Mouse (Mus musculus): ENCODE measurements around the gene Nxn. TPM values are rescaled to one million over a fixed set of nuclear protein-coding genes. Genes with fewer than 3 reads are reported as not detected.

Nxn gene
- polyA plus RNA-seq, 2 experiments: 1.9 to 2.1 TPM

- H3K4me3 ChIP-seq (ENCODE audit: insufficient read depth in 1 of 2, low read depth in 2 of 2, low read length in 2 of 2): no peak overlapping the region
- no peak for DNase-seq (ENCODE audit: low read depth in 3 of 3, low spot score in 3 of 3)
- H3K9ac ChIP-seq (replicated peaks): no peak overlapping the region
- H3K36me3 ChIP-seq (replicated peaks; ENCODE audit: control insufficient read depth, insufficient read depth, low read depth): no peaks in the 10 kb centered on the region
- 60% methylated on average over 5 of the region's 5 CpGs for WGBS (ENCODE audit: insufficient replicate concordance)
- ATAC-seq (ENCODE audit: insufficient read depth): no peak
- TF ChIP-seq EP300 (IDR thresholded peaks at IDR 0.05; ENCODE audit: low read depth): no peak
- H3K27me3 ChIP-seq (ENCODE audit: control insufficient read depth, insufficient read depth, low read length): no peaks in the 10 kb centered on the region
- H3K27ac ChIP-seq: no peak overlapping the region
- H3K4me2 ChIP-seq (ENCODE audit: low read depth): no peak overlapping the region
- H3K9me3 ChIP-seq (ENCODE audit: control insufficient read depth, low read length): no peaks in the 10 kb centered on the region
- H3K4me1 ChIP-seq (replicated peaks; ENCODE audit: control insufficient read depth in 2 of 2, insufficient read depth in 2 of 2, low read length in 1 of 2): 0 out of 4 replicates have a peak, but pooled peaks cover 0 to 2% of the 10 kb centered on the region in 2 experiments
These were observed 66.7 kb downstream of the Nxn start for GRCm38 (mm10) chr11:76332240-76332639.

GRCm38 (mm10) chr11:76328522-76329290 is 70.2 kb downstream of the Nxn start:
- no peaks in the 10 kb centered on the region for H3K36me3 ChIP-seq (replicated peaks; ENCODE audit: control insufficient read depth, insufficient read depth, low read depth)
- H3K4me1 ChIP-seq (replicated peaks; ENCODE audit: control insufficient read depth in 2 of 2, insufficient read depth in 2 of 2, low read length in 1 of 2): 0 out of 4 replicates have a peak, but pooled peaks cover 0 to 2% of the 10 kb centered on the region in 2 experiments
- H3K4me3 ChIP-seq (ENCODE audit: insufficient read depth in 1 of 2, low read depth in 2 of 2, low read length in 2 of 2): no peak overlapping the region
- no peaks in the 10 kb centered on the region for H3K27me3 ChIP-seq (ENCODE audit: control insufficient read depth, insufficient read depth, low read length)
- DNase-seq (ENCODE audit: low read depth in 3 of 3, low spot score in 3 of 3) (no peak), ATAC-seq (ENCODE audit: insufficient read depth) (no peak)
- TF ChIP-seq CTCF (IDR thresholded peaks at IDR 0.05; ENCODE audit: low read depth) (no peak), EP300 (IDR thresholded peaks at IDR 0.05; ENCODE audit: low read depth) (no peak)
- H3K27ac ChIP-seq: no peak overlapping the region
- 19% methylated on average over 2 of the region's 2 CpGs for WGBS (ENCODE audit: insufficient replicate concordance)
- H3K9ac ChIP-seq (replicated peaks): no peak overlapping the region
- no peak overlapping the region for H3K4me2 ChIP-seq (ENCODE audit: low read depth)
- no peaks in the 10 kb centered on the region for H3K9me3 ChIP-seq (ENCODE audit: control insufficient read depth, low read length)

DNA sequence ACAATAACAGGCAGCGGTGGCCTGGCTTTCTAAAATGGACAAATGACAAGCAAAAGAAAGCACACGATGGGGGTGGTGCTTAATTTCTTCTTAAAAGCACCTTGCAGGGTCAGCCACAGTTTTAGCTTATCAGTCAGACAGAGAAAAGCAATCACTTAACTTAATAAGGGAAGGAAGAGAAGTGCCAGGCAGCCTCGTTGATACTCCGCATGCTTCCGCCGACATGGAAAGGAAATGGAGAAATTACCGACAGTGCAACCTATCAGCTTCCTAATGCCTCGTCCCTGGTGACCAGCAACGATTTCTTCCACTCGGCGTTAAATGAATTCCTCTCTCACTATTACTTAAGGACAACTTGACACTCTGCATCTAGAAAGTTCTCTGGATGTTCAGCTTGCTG is 70.9 kb downstream of the Nxn start:
- Histone ChIP-seq H3K36me3 (replicated peaks; ENCODE audit: control insufficient read depth, insufficient read depth, low read depth) (no peaks in the 10 kb centered on the region), H3K9ac (replicated peaks) (no peak overlapping the region), H3K4me1 (replicated peaks; ENCODE audit: control insufficient read depth in 2 of 2, insufficient read depth in 2 of 2, low read length in 1 of 2) (0 out of 4 replicates have a peak, but pooled peaks cover 0 to 2% of the 10 kb centered on the region in 2 experiments), H3K27ac (no peak overlapping the region), H3K4me2 (ENCODE audit: low read depth) (no peak overlapping the region), H3K4me3 (ENCODE audit: insufficient read depth in 1 of 2, low read depth in 2 of 2, low read length in 2 of 2) (no peak overlapping the region), H3K27me3 (ENCODE audit: control insufficient read depth, insufficient read depth, low read length) (no peaks in the 10 kb centered on the region), H3K9me3 (ENCODE audit: control insufficient read depth, low read length) (no peaks in the 10 kb centered on the region)
- no peak for ATAC-seq (ENCODE audit: insufficient read depth)
- 10% methylated on average over 11 of the region's 11 CpGs for WGBS (ENCODE audit: insufficient replicate concordance)
- TF ChIP-seq CTCF (IDR thresholded peaks at IDR 0.05; ENCODE audit: low read depth) (no peak), EP300 (IDR thresholded peaks at IDR 0.05; ENCODE audit: low read depth) (no peak)
- DNase-seq (ENCODE audit: low read depth in 3 of 3, low spot score in 3 of 3): no peak

- Histone ChIP-seq H3K9me3 (ENCODE audit: control insufficient read depth, low read length) (no peaks in the 10 kb centered on the region), H3K4me1 (replicated peaks; ENCODE audit: control insufficient read depth in 2 of 2, insufficient read depth in 2 of 2, low read length in 1 of 2) (0 out of 4 replicates have a peak, but pooled peaks cover 0 to 2% of the 10 kb centered on the region in 2 experiments), H3K9ac (replicated peaks) (no peak overlapping the region), H3K36me3 (replicated peaks; ENCODE audit: control insufficient read depth, insufficient read depth, low read depth) (no peaks in the 10 kb centered on the region), H3K4me3 (ENCODE audit: insufficient read depth in 1 of 2, low read depth in 2 of 2, low read length in 2 of 2) (no peak overlapping the region), H3K27me3 (ENCODE audit: control insufficient read depth, insufficient read depth, low read length) (no peaks in the 10 kb centered on the region), H3K4me2 (ENCODE audit: low read depth) (no peak overlapping the region), H3K27ac (no peak overlapping the region)
- 50% methylated on average over 6 of the region's 6 CpGs for WGBS (ENCODE audit: insufficient replicate concordance)
- no peak for ATAC-seq (ENCODE audit: insufficient read depth)
- DNase-seq (ENCODE audit: low read depth in 3 of 3, low spot score in 3 of 3): no peak
- TF ChIP-seq EP300 (IDR thresholded peaks at IDR 0.05; ENCODE audit: low read depth): no peak
- no peak for TF ChIP-seq CTCF (IDR thresholded peaks at IDR 0.05; ENCODE audit: low read depth)
These were observed 72.3 kb downstream of the Nxn start for GRCm38 (mm10) chr11:76326672-76327071.

DNA sequence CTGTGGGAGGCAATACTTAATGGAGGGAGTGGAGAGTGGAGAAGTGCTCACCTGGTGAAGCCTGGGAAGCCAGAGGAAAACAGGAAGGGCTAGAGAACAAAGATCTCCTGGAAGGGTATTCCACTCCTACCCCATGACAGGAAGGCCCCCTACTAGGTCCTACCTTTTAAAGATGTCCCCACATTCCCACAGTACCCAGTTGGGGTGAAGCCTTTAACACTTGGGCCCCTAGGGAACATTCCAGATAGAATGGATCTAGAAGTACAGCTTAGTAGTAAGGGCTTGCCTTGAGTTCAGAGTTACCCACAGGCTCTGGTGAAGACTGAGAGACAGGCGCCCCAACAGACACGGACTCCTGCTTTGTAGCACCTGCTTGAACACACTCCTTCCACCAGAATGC is 72.9 kb downstream of the Nxn start:
- H3K9ac ChIP-seq (replicated peaks): no peak overlapping the region
- no peak overlapping the region for H3K4me2 ChIP-seq (ENCODE audit: low read depth)
- H3K36me3 ChIP-seq (replicated peaks; ENCODE audit: control insufficient read depth, insufficient read depth, low read depth): no peaks in the 10 kb centered on the region
- H3K27me3 ChIP-seq (ENCODE audit: control insufficient read depth, insufficient read depth, low read length): no peaks in the 10 kb centered on the region
- no peak overlapping the region for H3K27ac ChIP-seq
- H3K4me3 ChIP-seq (ENCODE audit: insufficient read depth in 1 of 2, low read depth in 2 of 2, low read length in 2 of 2): no peak overlapping the region
- no peaks in the 10 kb centered on the region for H3K9me3 ChIP-seq (ENCODE audit: control insufficient read depth, low read length)
- DNase-seq (ENCODE audit: low read depth in 3 of 3, low spot score in 3 of 3) (no peak), ATAC-seq (ENCODE audit: insufficient read depth) (no peak)
- H3K4me1 ChIP-seq (replicated peaks; ENCODE audit: control insufficient read depth in 2 of 2, insufficient read depth in 2 of 2, low read length in 1 of 2): 0 out of 4 replicates have a peak, but pooled peaks cover 0 to 2% of the 10 kb centered on the region in 2 experiments
- 80% methylated on average over 2 of the region's 2 CpGs for WGBS (ENCODE audit: insufficient replicate concordance)
- TF ChIP-seq EP300 (IDR thresholded peaks at IDR 0.05; ENCODE audit: low read depth) (no peak), CTCF (IDR thresholded peaks at IDR 0.05; ENCODE audit: low read depth) (no peak)

Measured in liver, embryonic 14.5 days (tissue).